Mouse (Mus musculus): ENCODE data around the gene Senp6.

DNA sequence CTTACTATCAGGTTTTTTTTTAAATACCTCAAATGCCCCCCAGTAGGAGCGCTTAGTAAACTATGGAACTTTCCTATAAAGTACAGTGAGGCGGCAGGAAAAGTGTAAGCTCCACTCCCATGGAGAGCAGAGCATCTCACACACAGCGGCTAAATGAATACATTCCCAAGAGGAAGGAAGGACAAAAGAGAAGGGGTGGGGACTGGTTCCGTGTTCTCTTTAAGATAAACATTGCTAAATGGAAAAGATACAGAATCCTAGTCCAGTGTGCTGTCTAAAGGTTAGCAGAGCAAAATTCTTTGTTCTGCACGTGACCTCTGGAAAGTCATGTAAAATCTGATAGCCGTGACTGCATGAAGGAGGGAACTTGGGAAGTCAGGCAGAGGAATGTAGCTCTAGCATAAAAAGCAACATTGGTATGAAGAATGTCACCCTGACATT, 40.1 kb upstream of the Senp6 start:
- TF ChIP-seq CTCF (IDR thresholded peaks at IDR 0.05; ENCODE audit: low read depth, low read length), result no peak
- no peak for TF ChIP-seq EP300 (IDR thresholded peaks at IDR 0.05; ENCODE audit: insufficient read depth, low read depth, low read length)
- no peak for TF ChIP-seq POLR2A (IDR thresholded peaks at IDR 0.05; ENCODE audit: insufficient read depth, low read length)
